Mouse (Mus musculus): ENCODE measurements around the gene Stat1. TPM values are rescaled to one million over a fixed set of nuclear protein-coding genes. Genes with fewer than 3 reads are reported as not detected.

Stat1 gene
- total RNA-seq (2023; ENCODE audit: inconsistent age) = 145 to 188 TPM (median 170 TPM) in 4 replicates

GRCm38 (mm10) chr1:52118860-52119591, at the start of gene Stat1:
TSS of gene Stat1 (plus strand) at chr1:52119440.

Other genes with a start within 250 kb of the Stat1 start
- gene Myo1b, start 203.4 kb upstream of the Stat1 start, total RNA-seq (2023; ENCODE audit: inconsistent age) = 0.39 to 1.1 TPM (median 1.0 TPM) in 4 replicates
- gene Stat4, start 132.3 kb upstream of the Stat1 start, total RNA-seq (2023; ENCODE audit: inconsistent age) = 60.8 to 64.5 TPM (median 62.7 TPM) in 4 replicates
- gene Gls, start 113.8 kb downstream of the Stat1 start, total RNA-seq (2023; ENCODE audit: inconsistent age) = 216 to 259 TPM (median 228 TPM) in 4 replicates